Mouse (Mus musculus) intestine, embryonic 15.5 days (tissue): ENCODE data around the gene Slc25a25. TPM values are rescaled to one million over a fixed set of nuclear protein-coding genes. Genes with fewer than 3 reads are reported as not detected.
A peak's percentile ranks its signal among the peaks of the same experiment; 100 is the strongest.
"Not testable (repeated sequence)": the region's sequence is repeated elsewhere in the genome, so short reads cannot be mapped to it uniquely, and the experiment has no call there.

Experiments used
- ATAC-seq: fragments of 200-750 bp; cut with Nextera tagmentation; 2 replicates; pipeline ENCODE4 v1.8.0; 2017; ENCODE audit warnings: moderate TSS enrichment, moderate library complexity
- H3K27ac ChIP-seq: fragments of 300-500 bp; sonication (generic); 2 replicates; pipeline ENCODE4 v1.5.1; 2015; ENCODE audit warnings: mild to moderate bottlenecking, inconsistent platforms
- H3K27me3 ChIP-seq: fragments of 300-500 bp; sonication (generic); replicated peaks from 2 replicates; pipeline ENCODE4 v1.6.1; 2015; ENCODE audit warnings: inconsistent platforms
- H3K36me3 ChIP-seq: fragments of 300-500 bp; sonication (generic); 2 replicates; pipeline ENCODE4 v1.6.1; 2015; ENCODE audit warnings: inconsistent platforms
- H3K4me1 ChIP-seq: fragments of 300-500 bp; sonication (generic); replicated peaks from 2 replicates; pipeline ENCODE4 v1.6.1; 2015; ENCODE audit warnings: inconsistent platforms
- H3K4me2 ChIP-seq: fragments of 300-500 bp; sonication (generic); replicated peaks from 2 replicates; pipeline ENCODE4 v1.6.1; 2015; ENCODE audit warnings: mild to moderate bottlenecking, inconsistent platforms
- H3K4me3 ChIP-seq: fragments of 300-500 bp; sonication (generic); replicated peaks from 2 replicates; pipeline ENCODE4 v1.5.1; 2015; ENCODE audit warnings: inconsistent platforms
- H3K9ac ChIP-seq: fragments of 300-500 bp; sonication (generic); 2 replicates; pipeline ENCODE4 v1.6.1; 2015; ENCODE audit warnings: inconsistent platforms
- H3K9me3 ChIP-seq: fragments of 300-500 bp; sonication (generic); 2 replicates; pipeline ENCODE4 v1.6.1; 2016; ENCODE audit warnings: inconsistent platforms
- WGBS: fragments of 180-500 bp; shearing (Covaris S2); methylation state at CpG from one replicate; pipeline ENCODE4 v1.1.7; 2015; 5-methylcytosine and 5-hydroxymethylcytosine counted together
- polyA plus RNA-seq: library from polyadenylated mRNA; unstranded; fragments of >200 nt; fragmentation: Nextera tagmentation; extraction: Ambion mirVana; gene quantifications from 2 replicates; pipeline ENCODE4 v1.2.1, GENCODE M21; 2015

The Slc25a25 gene
- polyA plus RNA-seq, 1 experiment from 2014 or later: 20.1 TPM

DNA sequence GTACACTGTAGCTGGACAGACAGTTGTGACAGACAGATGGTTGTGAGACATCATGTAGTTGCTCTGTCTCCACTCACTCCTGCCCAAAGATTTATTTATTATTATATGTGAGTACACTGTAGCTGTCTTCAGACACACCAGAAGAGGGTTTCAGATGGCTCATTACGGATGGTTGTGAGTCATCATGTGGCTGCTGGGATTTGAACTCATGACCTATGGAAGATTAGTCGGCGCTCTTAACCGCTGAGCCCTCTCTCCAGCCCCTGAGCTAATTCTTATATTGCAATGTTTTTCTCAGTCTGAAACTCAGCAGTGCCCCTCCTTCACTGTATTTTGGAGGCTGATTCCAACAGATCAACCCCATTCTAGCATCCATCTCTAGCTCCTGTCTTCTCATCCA, 34.5 kb upstream of the Slc25a25 start:
- H3K27me3 ChIP-seq: no peaks in the 10 kb centered on the region
- H3K9ac ChIP-seq: no peak overlapping the region
- no peak overlapping the region for H3K4me3 ChIP-seq
- H3K27ac ChIP-seq: no peak overlapping the region
- H3K36me3 ChIP-seq: no peaks in the 10 kb centered on the region
- no peak overlapping the region for H3K4me2 ChIP-seq
- peaks cover 6% of the 10 kb centered on the region; the same call in 1 of the 2 replicates for H3K4me1 ChIP-seq
- ATAC-seq: no peak
- H3K9me3 ChIP-seq: no peaks in the 10 kb centered on the region
- WGBS: 88% methylated on average over 4 of the region's 4 CpGs

DNA sequence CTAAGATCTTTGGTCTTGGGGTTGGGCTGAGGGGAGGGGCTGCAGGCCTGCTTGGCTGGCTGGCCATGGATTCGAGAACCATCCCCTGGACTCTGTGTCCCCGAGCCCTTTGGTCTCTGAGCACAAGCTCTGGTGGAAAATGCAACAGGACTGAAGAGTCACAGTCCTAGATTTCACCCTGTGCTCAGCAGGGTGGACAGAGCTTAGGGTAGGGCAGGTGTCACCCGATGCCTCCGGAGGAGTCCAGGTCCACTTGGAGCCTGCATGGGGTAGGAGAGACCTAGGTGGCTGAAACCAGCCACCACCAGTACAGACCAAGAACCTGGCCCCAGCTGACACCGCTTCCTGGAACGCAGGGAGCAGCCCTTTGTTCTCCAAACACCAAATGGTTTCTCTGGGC, 33.7 kb upstream of the Slc25a25 start:
- Histone ChIP-seq H3K9ac (0 out of 2 replicates have a peak overlapping the region, but pooled peaks have one; percentile 8), H3K9me3 (no peaks in the 10 kb centered on the region), H3K27me3 (no peaks in the 10 kb centered on the region), H3K4me3 (no peak overlapping the region), H3K4me1 (peaks cover 6% of the 10 kb centered on the region; the same call in 1 of the 2 replicates), H3K27ac (no peak overlapping the region), H3K4me2 (no peak overlapping the region), H3K36me3 (no peaks in the 10 kb centered on the region)
- peak; percentile 51 for ATAC-seq
- WGBS: 70% methylated on average over 6 of the region's 6 CpGs

DNA sequence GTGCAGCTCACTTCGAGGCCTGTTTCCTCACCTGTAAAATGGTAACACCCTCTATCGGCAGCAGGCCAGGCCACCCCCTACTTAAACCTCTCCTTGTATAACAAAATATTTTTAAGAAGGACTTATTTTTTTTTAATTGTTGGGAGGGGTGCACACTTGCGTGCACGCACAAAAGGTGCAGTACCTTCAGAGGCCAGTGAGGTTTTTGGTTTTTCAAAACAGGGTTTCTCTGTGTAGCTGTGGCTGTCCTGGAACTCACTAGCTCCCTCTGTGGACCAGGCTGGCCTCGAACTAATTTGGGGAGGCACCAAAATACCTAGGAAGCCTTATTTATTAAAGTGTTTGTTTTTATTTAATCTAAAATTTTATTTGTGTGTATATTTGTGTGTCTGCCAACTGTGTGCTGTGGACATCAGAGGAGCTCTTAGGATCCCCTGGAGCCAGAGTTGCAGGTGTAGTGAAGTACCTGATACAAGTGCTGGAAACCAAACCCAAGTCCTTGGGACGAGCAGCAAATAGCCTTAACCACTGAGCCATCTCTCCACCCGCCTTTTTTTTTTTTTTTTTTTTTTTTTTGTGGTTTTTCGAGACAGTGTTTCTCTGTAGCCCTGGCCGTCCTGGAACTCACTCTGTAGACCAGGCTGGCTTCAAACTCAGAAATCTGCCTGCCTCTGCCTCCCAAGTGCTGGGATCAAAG, 32.1 kb upstream of the Slc25a25 start:
- H3K4me1 ChIP-seq: peaks cover 4% of the 10 kb centered on the region; the same call in 1 of the 2 replicates
- ATAC-seq: no peak
- no peaks in the 10 kb centered on the region for H3K27me3 ChIP-seq
- no peaks in the 10 kb centered on the region for H3K9me3 ChIP-seq
- no peaks in the 10 kb centered on the region for H3K36me3 ChIP-seq
- WGBS: 71% methylated on average over 9 of the region's 9 CpGs
- H3K4me2 ChIP-seq: no peak overlapping the region
- no peak overlapping the region for H3K9ac ChIP-seq
- H3K27ac ChIP-seq: no peak overlapping the region
- H3K4me3 ChIP-seq: no peak overlapping the region

DNA sequence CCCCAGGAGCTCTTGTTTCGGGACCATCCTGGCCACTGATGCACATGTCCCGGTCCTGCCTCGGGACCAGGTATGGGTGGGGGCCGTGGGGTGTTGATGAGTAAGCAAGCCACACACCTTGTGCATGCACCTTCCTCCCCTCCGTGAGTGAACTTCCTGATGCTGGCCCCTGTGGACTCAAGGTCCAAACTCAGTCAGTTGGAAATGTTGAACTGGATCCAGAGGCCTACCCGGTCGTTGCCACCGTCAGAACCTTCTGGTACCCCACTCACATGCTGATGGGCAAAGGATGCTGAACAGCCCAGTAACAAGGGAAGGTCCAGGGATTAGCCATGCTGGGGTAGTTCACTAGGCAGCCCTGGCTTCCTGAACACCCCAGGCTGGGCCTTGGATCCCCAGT, 31.1 kb upstream of the Slc25a25 start:
- ATAC-seq: no peak
- Histone ChIP-seq H3K4me1 (peaks cover 4% of the 10 kb centered on the region; the same call in 1 of the 2 replicates), H3K36me3 (no peaks in the 10 kb centered on the region), H3K27ac (no peak overlapping the region), H3K9me3 (no peaks in the 10 kb centered on the region), H3K4me3 (no peak overlapping the region), H3K27me3 (no peaks in the 10 kb centered on the region), H3K9ac (no peak overlapping the region), H3K4me2 (no peak overlapping the region)
- 85% methylated on average over 8 of the region's 8 CpGs for WGBS

DNA sequence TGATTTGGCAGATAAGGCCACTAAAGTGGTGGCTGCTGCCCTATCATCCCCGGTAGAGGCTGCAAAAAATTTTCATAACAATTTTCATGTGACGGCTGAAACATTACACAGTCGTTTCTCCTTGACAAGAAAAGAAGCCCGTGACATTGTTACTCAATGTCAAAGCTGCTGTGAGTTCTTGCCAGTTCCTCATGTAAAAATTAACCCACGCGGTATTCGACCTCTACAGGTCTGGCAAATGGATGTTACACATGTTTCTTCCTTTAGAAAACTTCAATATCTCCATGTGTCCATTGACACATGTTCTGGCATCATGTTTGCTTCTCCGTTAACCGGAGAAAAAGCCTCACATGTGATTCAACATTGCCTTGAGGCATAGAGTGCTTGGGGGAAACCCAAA, 24.1 kb upstream of the Slc25a25 start:
- not testable (repeated sequence) for H3K4me1 ChIP-seq, H3K4me3 ChIP-seq, H3K27me3 ChIP-seq, H3K9me3 ChIP-seq, H3K4me2 ChIP-seq, H3K36me3 ChIP-seq, ATAC-seq, H3K27ac ChIP-seq, H3K9ac ChIP-seq
- WGBS: 95% methylated on average over 7 of the region's 9 CpGs

DNA sequence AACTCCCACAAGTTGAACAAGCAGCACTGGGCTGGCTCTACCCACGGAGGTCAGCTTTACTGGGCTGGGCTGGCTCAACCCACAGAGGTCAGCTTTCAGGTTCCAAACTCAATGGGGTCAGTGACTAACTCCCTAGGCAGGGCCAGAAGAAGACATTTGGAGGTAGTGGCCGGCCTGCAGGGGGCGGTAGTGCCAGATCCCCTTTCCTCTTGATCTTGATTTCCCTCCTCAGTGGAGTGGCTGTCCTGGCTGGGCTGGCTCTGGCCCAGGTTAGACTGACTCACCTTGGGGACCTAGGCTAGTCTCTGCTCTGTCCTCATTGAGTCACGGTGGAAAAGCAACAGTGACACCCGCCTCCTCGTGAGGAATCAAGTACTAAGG, 20.4 kb upstream of the Slc25a25 start:
- H3K4me1 ChIP-seq: no peaks in the 10 kb centered on the region; the same call in none of the 2 replicates
- 78% methylated on average over 6 of the region's 6 CpGs for WGBS
- H3K4me3 ChIP-seq: no peak overlapping the region
- no peaks in the 10 kb centered on the region for H3K27me3 ChIP-seq
- H3K36me3 ChIP-seq: no peaks in the 10 kb centered on the region
- no peak overlapping the region for H3K4me2 ChIP-seq
- H3K9ac ChIP-seq: no peak overlapping the region
- H3K9me3 ChIP-seq: no peaks in the 10 kb centered on the region
- peak; percentile 54 for ATAC-seq
- H3K27ac ChIP-seq: peak overlapping the region; percentile 81

DNA sequence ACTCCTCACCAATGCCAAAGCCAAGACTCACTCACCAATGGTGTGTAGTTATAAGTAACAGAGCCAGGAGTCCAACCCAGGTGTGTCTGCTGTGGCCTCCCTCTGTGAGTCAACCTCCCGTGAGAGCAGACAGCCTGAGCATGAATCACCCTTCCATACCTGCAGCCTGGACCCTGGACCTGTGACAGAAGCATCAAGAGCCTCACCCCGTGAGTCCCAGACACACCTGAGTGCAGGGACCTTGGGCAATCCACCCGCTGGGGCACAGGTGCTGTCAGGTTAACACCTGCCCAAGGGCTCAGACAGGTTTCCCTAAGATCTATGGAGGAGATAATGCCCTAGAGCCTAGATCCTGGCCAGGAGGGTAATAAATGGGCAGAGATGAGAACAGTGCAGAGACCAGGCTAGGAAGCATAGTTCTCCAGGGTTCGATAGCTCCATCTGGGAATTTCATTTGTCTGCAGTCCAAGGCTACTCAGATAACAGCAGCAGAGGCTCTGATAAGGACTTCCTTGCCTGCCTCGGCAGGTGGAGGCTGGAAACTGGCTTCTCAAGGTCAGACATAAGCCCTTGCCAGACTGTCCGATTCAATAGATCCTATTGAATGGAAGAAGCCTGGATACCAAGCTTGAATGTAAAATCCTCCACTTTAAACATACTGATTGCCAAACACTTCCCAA, 19.9 kb upstream of the Slc25a25 start:
- 58% methylated on average over 6 of the region's 6 CpGs for WGBS
- no peaks in the 10 kb centered on the region; the same call in none of the 2 replicates for H3K4me1 ChIP-seq
- no peaks in the 10 kb centered on the region for H3K27me3 ChIP-seq
- no peak overlapping the region for H3K9ac ChIP-seq
- no peaks in the 10 kb centered on the region for H3K9me3 ChIP-seq
- no peaks in the 10 kb centered on the region for H3K36me3 ChIP-seq
- ATAC-seq: peak; percentile 97
- peak overlapping the region; percentile 14; the same call in 1 of the 2 replicates for H3K4me2 ChIP-seq
- H3K4me3 ChIP-seq: no peak overlapping the region
- H3K27ac ChIP-seq: peak overlapping the region; percentile 81

DNA sequence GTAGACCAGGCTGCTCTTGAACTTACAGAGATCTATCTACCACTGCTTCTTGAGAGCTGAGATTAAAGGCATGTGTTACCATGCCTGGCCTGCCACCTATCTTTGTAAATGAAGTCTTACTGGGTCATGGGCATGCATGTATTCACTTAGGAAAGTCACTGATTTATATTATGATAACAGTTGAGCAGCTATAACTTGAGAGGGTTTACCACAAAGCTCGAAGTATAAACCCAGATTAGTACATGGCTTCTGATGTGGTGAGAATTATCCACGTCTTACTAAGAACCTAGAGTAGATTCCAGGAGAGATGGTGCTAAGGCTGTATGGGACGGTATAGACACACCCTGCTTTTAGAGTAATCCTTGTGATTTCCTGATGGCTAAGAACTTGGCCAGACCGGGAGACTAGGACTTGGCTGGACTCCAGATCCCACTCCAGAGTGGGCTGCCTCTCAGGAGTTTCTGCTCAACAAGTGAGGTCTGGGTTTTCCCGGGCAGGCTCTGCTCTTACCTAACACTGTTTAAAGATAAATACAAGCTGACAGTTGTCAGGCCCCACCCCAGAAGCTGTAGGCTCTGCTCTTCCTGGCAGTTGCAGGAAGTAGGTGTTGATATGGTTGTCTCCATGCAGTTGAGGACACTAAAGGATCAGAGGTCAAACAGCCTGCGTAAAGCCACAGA, 13.1 kb upstream of the Slc25a25 start:
- Histone ChIP-seq H3K27ac (peak overlapping the region; percentile 70), H3K4me2 (no peak overlapping the region), H3K36me3 (no peaks in the 10 kb centered on the region), H3K4me1 (peaks cover 14% of the 10 kb centered on the region), H3K4me3 (no peak overlapping the region), H3K9ac (no peak overlapping the region), H3K9me3 (no peaks in the 10 kb centered on the region), H3K27me3 (no peaks in the 10 kb centered on the region)
- 27% methylated on average over 6 of the region's 6 CpGs for WGBS
- peak; percentile 91 for ATAC-seq

DNA sequence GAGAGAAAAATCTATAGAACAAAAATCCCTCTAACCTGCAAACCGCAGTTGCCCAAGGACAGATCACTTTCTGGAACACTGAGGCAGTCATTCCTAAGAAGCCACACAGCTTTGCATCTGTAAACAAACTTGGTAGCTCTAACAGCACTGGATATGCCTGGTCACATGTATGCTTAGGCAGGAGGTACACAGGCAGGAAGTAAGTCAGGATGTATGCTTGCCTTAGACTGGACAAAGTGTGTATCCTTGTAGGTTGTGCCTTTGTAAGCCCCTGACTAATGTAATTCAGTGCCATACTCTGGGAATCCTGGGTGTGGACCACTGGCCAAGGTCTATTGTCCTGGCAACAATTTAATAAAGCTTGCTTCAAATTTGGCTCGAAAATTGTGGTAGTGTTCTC, 12.5 kb upstream of the Slc25a25 start:
- Histone ChIP-seq H3K9me3 (no peaks in the 10 kb centered on the region), H3K27me3 (no peaks in the 10 kb centered on the region), H3K4me3 (no peak overlapping the region), H3K36me3 (no peaks in the 10 kb centered on the region), H3K4me1 (peaks cover 14% of the 10 kb centered on the region), H3K4me2 (no peak overlapping the region), H3K9ac (no peak overlapping the region), H3K27ac (peak overlapping the region; percentile 70)
- no peak for ATAC-seq
- WGBS: 66% methylated on average over 2 of the region's 2 CpGs

DNA sequence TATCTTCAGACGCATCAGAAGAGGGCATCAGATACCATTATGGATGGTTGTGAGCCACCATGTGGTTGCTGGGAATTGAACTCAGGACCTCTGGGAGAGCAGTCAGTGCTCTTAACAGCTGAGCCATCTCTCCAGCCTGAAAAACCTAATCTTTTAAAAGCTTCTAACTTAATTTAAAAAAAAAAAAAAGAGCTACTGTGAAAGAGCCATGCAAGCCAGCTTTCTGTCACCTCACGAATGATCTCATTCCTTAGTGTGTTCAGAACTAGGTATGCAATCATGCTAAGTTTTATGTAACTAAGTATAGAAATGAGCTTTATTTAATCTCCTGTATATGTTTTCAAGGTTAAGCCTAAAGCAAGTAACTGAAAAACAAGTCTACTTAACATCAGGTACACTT, 8.4 kb upstream of the Slc25a25 start:
- Histone ChIP-seq H3K4me2 (no peak overlapping the region), H3K9me3 (no peaks in the 10 kb centered on the region), H3K27ac (no peak overlapping the region), H3K36me3 (peaks cover 4% of the 10 kb centered on the region; the same call in 1 of the 2 replicates), H3K27me3 (no peaks in the 10 kb centered on the region), H3K4me3 (no peak overlapping the region), H3K4me1 (peaks cover 9% of the 10 kb centered on the region), H3K9ac (no peak overlapping the region)
- WGBS: 91% methylated on average over 2 of the region's 2 CpGs
- ATAC-seq: no peak

DNA sequence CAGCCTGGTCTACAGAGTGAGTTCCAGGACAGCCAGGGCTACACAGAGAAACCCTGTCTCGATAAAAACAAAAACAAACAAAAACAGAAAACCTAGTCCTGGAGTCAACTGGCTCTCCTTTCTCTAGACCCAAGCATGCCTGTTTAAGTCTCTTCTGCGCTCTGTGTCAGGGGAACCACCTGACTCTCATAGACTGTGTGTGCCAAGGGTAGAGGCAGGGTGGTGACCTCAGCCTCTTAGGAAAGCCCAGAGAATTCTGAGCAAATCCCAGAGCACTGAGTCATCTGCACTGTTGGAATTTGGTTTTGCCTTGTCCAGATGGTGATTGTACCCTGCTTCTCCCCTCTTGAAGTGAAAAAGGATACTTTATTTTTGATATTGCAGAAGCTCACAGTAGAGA, 7.1 kb upstream of the Slc25a25 start:
- ATAC-seq: no peak
- H3K9me3 ChIP-seq: no peaks in the 10 kb centered on the region
- peaks cover 4% of the 10 kb centered on the region; the same call in 1 of the 2 replicates for H3K36me3 ChIP-seq
- H3K4me1 ChIP-seq: 0 out of 2 replicates have a peak, but pooled peaks cover 5% of the 10 kb centered on the region
- H3K27me3 ChIP-seq: no peaks in the 10 kb centered on the region
- H3K27ac ChIP-seq: no peak overlapping the region
- no peak overlapping the region for H3K4me3 ChIP-seq
- no peak overlapping the region for H3K4me2 ChIP-seq
- 82% methylated on average over 2 of the region's 2 CpGs for WGBS
- no peak overlapping the region for H3K9ac ChIP-seq

DNA sequence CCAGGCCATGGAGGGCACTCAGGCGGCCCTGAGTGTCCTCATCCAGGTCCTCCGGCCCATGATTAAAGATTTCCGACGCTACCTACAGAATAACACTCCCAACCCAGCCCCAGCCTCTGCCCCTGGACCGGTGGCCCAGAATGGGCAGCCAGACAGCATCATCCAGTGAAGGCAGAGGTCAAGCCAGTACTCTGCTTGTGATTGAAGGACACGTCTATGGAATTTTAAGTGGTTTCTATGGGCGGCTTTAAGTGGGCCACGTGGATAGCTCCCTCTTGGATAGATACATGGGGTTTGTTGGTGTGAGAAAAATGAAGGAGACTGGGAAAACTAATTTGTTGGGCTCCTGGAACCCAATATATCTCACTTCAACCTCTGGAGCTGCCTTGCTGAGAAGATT, 3.9 kb upstream of the Slc25a25 start:
- 86% methylated on average over 8 of the region's 8 CpGs for WGBS
- peaks cover 15% of the 10 kb centered on the region; the same call in 1 of the 2 replicates for H3K4me1 ChIP-seq
- peaks cover 4% of the 10 kb centered on the region; the same call in 1 of the 2 replicates for H3K36me3 ChIP-seq

More for the DNA sequence above, 3.9 kb upstream of the Slc25a25 start:
- H3K4me3 ChIP-seq: no peak overlapping the region
- H3K27me3 ChIP-seq: no peaks in the 10 kb centered on the region
- H3K27ac ChIP-seq: no peak overlapping the region
- ATAC-seq: no peak
- no peak overlapping the region for H3K4me2 ChIP-seq
- no peaks in the 10 kb centered on the region for H3K9me3 ChIP-seq
- no peak overlapping the region for H3K9ac ChIP-seq
